Mouse (Mus musculus) small intestine, adult 2 months (tissue): ENCODE results near the gene Ddx18.

Experiments
- CTCF ChIP-seq: fragments of 200-500 bp; IDR thresholded peaks from 2 replicates; pipeline ENCODE4 v1.5.1; 2012; ENCODE audit warnings: low read depth, mild to moderate bottlenecking, control low read depth, inconsistent platforms, low read length, moderate library complexity, mixed read lengths; ENCODE audit not compliant: insufficient replicate concordance, insufficient read length; ENCODE audit errors: extremely low read depth
- POLR2A ChIP-seq: fragments of 200-500 bp; IDR thresholded peaks from 2 replicates; pipeline ENCODE4 v1.6.1; 2012; ENCODE audit warnings: low read depth, mild to moderate bottlenecking, control low read depth, inconsistent platforms, low read length, moderate library complexity

DNA sequence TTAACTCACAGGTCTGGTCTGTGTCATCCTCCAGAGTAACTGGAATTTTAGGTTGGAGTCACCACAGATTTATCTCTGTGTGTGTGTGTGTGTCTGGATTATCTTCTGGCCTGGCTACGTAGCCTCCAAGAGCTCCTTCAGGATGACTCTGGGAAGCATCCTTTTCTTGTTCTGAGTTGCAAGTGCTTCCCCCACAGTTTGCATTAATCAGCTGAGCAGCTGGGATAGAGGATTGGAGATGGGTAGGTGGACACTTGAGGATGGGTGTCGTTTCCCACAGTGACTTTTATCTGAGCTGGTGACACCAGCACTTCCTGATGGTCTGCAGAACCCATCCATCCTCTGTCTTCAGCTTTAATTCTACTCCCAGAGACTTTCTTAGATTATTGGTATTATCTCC is 20.9 kb downstream of the Ddx18 start:
- TF ChIP-seq CTCF (no peak), POLR2A (no peak)
